Mouse (Mus musculus): ENCODE results near the gene Scfd1.
A peak's percentile ranks its signal among the peaks of the same experiment; 100 is the strongest.

Scfd1 gene

DNA sequence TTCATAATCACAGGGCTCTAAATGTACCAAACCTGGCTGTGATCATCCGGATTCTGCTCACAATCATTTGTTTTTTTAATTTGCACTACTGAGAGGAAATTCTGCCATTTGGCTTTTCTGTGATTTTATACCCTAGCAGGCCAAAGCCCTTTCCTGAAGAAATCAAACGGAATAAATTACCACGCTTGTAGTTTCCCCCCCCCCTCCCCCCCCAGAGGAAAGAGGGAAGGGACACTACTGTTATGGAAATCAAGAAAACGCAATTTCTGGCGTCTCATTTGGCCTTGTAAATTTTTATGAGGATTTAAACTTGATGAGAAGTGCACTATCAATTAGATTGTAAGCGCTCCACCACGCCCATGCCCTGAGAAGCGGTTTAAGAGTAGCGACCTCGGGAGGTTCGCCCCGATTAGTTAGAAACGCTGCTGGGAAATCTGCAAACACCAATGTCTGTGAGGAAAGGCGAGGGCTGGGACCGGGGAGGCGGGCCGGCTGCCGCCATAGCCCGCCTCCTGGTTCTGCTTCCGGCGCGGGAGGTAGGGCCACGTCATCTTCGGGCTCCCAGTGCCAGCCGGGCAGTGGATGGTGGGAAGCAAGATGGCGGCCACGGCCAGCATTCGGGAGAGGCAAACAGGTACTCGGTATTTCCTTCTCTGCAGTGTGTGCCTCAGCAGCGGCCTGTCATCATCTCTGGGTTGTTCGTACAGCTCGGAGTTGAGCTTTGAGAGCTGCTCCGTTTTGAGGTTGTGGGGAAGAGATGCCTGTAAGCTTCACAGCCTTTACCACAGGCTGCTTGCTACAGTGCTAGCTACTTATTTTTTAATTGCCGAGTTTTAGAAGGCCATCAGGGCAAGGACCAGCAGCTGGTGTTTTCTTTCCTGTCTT is at the start of gene Scfd1:
Scfd1 (plus strand) TSS at position 508 of the 885 bp plus-strand sequence.
- DNase-seq (ENCODE audit: low spot score), result peak; percentile 85

DNA sequence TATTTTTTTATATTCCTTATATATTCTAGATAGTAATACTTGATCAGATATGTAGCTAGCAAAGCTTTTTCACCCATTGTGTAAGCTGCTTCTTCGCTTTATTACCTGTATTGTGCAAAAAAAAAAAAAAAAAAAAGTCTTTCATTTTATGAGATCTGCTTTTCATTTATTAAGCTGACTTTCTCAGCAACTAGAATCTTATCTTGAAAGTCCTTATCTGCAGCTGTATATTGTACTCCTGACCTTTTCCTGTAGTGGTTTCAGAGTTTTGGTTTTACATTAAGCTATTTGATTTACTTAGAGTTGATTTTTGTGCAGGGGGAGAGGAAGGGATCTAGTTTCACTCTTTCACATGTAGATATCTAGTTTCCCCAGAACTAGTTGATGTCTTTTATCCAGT is 40.3 kb upstream of the Scfd1 start:
- no peak for DNase-seq (ENCODE audit: low spot score)

DNA sequence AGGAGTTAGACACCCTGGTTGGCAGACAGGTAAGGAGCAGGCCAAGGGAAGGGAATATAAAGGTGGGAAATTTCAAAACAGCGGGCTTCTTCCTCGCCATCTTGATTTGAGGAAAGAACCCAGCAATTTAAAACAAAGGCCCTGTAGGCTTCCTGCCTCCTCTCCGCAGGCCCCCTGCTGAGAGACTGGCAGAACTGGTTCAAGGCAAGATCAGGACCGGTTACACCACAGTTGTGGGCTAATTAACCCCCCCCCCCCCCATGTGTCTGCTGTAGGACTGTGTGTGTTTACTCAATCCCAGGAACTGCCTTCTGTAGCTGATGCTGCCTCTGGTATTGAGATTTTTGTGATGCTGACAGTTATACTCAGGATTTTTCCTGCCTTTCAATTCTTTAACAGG is 31.2 kb upstream of the Scfd1 start:
- DNase-seq (ENCODE audit: low spot score), result no peak

DNA sequence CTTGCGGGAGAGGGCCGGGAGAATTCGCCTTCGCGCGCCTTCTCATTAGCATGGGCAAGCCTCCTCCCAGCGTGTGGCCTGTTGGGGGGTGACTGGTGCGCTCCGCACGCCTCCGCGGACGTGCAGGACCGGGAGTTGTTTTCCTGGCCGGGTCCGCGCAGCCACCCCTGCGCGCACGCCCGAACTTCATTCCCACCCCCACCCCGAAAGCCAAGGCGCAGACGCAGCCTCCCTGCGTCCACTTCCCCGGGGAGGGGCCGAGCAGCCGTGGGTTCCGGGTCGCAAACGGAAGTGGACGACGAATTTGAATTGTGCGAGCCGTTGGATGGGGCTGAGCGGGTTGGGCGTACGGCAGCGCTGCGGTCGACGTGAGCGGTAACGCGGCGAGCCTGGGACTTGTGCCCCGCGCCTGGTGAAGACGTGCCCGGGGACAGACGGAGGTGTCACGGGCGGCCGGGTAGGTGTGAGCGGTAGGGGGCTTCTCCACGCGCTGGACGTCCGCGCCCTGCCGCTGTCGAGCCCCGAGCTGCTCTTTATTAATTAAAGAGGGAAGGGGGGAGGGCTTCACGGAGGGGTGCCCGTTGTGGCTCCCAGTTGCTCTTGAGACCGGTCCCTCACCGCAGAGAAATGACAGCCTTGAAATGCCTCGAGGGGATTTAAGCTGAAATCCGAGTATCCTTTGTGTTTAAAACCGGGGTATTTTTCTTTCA is 29.2 kb upstream of the Scfd1 start, which contains the start of gene G2e3:
G2e3 (plus strand) TSS at position 74 of the 710 bp plus-strand sequence.
- DNase-seq (ENCODE audit: low spot score), result peak; percentile 70

DNA sequence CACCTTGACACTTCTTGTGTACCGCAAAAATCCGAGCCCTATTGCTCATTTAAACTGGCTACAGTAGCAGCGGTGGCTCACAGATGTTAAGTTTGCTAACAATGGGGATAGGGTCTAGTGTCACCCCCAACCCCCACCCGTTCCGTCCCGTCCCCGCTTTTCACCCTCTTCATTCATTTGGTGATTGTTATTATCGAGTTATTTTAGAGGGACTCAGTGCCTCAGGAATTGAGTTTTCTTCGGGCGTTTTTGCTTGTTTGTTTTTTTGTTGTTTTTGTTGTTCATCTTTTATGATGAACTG is 28.7 kb upstream of the Scfd1 start:
- DNase-seq (ENCODE audit: low spot score), result peak; percentile 3

DNA sequence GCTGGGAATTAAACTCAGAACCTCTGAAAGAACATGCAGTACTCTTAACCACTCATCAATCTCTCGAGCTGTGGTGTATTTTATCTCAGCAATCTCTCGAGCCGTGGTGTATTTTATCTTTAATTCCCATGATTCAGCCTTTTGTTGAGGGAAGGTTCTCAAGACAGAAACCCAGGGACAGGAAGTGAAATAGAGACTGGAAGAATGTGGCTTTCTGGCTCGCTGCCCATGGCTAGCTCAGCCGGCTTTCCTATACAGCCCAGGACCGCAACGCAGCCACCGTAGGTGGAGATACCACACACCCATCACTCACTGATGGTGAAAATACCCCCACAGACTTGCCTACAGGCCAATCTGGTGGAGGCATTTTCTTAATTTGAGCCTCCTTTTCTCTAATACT is 22.0 kb upstream of the Scfd1 start:
- no peak for DNase-seq (ENCODE audit: low spot score)

DNA sequence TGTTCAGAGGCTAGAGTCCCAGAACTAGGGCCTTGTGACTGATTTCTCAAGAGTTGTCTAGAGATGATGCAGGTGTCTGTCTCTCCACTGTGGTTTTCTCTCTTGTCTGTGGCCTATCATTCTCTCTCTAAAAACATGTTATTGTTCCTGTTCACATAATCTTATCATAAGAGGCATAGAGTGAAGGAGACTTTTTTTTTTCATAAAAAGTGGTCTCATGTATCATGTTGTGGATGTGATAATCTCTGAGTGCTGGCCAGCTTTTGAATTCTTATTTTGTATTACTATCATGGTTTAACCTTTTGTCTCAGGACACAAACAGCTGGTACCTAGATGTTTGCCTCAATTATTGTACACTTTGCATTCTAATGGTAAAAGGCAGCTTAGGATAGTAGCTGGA is 16.0 kb upstream of the Scfd1 start:
- DNase-seq (ENCODE audit: low spot score), result no peak

DNA sequence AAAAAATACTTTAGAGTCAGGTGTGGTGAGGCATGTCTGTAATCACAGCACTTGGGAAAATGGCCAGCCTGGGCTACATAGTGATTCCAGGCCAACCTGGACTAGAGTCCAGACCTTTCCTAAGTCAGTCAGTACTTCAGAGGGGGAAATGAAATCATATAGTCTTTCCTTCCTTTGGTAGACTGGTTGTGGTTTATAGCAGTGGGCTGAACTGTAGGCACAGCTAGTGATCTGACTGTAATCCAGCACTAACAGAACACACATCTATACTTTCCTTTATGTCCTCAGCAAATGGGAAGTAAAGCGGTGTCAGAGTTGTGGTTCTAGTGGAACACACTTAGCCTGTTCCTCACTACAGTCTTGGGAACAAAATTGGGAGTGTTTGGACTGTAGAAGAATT is 14.4 kb upstream of the Scfd1 start:
- DNase-seq (ENCODE audit: low spot score), result no peak

DNA sequence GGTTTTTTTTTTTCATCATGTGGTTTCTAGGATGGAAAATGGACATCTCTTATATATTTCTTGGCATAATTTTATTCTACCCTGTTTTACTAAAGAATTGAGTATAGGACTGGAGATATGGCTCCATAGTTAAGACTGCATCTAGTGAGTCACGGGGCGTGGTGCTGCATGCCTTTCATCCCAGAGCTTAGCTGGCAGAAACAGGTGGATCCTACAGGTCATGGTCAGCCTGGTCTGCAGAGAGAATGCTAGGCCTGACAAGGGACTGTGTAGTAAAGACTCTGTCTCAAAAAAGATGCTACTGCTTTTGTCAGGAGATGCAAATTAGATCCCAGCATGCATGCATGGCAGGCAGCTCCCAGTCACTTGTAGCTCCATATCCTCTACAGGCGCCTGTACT is 8.8 kb upstream of the Scfd1 start:
- DNase-seq (ENCODE audit: low spot score), result no peak

DNA sequence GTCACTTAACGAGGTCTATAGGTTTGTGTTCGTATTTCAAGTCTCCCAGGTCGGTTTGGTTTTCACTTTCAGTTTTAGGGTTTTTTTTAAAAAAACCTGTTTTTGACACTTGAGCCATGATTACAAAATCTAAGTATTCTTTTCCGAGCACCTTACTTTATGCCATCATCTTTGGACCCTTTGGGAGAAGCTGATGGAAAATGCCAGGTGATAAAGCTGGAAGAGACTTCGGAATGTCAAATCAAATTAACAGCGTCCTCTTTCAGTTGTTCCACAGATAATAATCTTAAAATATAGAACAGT is 529 bp downstream of the Scfd1 start:
- no peak for DNase-seq (ENCODE audit: low spot score)

DNA sequence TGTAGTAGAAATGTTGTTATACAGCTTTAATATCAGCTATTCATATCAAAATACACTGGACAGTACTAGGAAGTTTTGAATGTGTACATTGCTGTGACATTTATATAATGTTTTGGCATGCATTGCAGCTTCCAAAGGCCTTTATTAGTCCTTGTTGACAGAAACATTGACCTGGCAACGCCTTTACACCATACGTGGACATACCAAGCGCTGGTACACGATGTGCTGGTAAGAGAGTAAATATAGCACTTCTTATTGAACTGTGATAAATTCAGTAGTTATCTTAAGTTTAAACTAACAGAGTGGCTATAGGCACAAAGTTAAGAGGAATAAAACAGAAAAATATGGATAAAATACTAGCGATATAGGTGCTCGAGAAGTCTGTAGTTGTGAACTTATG is 22.6 kb downstream of the Scfd1 start:
- DNase-seq (ENCODE audit: low spot score), result no peak

DNA sequence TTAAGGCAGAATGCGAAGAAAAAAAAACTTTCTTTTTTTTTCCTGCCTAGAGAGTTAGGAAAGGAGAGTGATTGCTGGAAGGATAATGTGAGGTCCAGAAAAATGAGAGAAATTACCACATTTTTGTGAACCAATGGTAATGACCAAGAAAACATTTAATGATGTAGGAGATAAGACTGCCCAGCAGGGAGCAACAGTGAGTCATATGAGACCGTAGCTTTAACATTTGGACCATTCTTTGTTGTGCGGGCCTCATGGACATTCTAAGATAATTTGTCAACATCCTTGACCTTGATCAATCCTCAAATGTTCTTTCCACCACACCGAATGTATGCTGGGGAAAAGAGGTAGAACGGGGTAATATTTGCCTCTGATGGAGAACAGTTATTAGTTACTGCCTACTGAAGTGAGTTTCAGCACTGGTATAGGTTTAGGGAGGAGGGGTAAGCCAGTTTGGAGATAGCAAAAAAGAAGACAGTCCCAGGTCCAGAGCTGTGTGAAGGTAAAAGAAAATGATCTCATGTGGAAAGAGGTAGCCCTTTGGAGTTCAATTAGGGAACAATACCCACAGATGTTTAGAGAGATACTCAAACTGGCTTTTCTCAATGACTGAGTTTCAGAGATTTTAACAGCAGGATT is 24.9 kb downstream of the Scfd1 start:
- no peak for DNase-seq (ENCODE audit: low spot score)

DNA sequence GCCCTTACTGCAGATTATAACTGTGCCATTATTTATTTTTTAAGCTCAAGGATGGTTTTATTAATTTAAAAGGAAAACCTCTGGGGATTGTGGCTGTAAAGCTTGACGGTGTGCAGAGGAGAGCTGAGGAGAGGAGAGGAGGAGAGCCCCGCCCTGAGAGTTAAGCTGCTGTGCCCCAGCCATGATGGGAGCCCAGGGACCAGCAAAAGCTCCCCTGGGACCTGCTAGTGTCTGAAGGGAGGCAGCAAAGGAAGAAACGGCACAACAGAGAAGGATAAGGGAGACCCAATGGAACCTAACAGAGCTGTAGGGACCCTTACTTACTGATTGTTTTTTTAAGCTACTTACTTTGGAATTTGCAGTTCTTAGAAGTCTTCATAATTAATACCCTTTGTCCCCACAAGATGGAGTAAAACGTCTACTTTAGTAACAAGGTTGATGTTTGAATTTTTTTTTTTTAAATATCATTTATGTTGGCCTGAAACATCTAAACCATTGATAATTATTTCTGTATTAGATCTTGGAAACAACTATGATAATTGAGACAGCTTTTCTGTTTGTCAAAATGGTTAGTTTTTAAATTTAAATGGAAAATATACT is 26.8 kb downstream of the Scfd1 start:
- DNase-seq (ENCODE audit: low spot score), result no peak

DNA sequence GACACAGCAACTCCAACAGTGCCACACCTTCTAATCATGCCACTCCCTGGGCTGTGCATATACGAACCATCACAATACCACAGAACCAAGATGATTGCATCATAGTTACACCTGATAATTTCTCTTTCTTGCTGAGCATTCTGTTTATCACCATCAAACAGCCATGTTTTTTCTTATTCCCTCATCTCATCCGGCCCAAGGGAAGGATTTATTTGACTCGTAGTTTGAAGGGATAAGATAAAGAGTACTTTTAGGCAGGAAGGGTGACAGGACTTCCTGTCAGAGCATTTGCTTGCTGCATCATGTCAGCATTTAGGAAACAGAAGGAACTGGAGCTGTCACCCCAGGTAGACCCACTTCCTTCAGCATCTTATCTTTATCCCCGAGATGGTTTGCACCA is 34.1 kb downstream of the Scfd1 start:
- DNase-seq (ENCODE audit: low spot score), result no peak

DNA sequence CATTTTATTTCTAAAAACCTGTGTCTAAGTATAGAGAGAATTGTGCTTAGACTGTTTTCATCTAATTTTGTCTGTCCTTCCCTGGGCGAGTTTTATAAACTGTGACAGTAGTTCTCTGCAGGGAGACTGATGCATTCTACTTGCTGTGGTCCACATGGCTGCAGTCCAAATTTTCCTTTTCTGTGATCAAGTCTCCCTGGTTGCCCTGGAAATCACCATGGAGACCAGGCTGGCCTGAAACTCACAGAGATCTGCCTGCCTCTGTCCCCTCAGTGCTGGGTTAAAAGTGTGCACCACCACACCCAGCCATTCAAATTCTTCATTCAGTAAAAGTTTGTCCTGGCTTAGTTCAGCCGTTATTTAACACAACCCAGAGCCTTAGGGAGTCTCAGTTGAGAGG is 60.2 kb downstream of the Scfd1 start:
- DNase-seq (ENCODE audit: low spot score), result no peak

DNA sequence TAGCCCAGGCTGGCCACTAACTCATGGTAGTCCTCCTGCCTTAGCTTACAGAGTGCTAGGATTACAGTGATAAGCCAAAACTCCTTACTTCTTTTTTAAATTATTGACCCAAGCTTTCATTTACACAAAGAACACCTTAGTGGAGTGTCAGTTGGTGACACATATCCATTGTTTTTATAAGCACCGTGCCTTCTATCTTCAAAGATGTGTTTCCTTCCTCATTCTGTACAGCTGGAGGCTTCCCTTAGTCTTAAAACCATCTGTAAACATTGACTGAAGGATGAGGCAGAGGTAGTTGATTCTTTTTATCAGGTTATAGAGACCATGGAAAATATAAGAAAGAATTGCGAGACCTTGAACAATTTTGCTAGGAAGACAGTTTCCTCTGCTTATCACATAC is 61.0 kb downstream of the Scfd1 start:
- no peak for DNase-seq (ENCODE audit: low spot score)

DNA sequence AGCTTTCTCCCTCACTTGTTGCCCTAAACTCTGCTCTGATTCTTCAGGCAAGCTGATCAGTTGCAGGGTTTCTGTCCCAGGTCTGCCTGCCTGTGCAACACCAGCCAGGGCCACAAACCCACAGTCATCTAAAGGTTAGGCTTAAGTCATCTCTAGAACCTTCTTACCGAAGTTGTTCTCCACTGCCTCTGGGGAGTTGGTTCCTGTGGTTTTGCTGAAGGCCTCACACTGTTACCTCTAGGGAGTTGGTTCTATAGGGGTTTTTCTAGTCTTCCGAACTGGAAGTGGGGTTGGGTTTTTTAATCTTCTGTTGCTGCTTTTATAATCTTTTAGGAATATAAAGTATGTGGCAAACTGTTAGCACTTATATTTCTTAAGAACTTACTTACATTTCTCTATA is 72.0 kb downstream of the Scfd1 start:
- no peak for DNase-seq (ENCODE audit: low spot score)

DNA sequence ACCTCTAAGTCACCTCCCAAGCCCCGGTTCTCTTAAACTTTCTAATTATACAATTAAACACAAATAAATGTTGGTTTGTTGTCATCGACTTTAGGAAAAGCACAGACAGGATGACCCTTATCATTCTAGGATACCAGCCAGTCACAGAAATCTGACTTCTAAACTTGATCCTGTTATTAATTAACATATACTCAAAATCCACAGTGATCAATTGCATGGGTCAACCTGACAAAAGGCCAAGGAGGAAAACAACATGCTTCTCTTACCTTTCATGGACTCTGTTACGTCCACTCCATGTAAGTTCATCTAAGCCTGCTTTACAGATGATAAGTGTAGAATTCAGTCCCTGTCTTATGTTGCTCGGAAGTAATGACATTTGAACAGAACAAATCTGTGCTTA is 93.6 kb downstream of the Scfd1 start:
- DNase-seq (ENCODE audit: low spot score), result no peak

DNA sequence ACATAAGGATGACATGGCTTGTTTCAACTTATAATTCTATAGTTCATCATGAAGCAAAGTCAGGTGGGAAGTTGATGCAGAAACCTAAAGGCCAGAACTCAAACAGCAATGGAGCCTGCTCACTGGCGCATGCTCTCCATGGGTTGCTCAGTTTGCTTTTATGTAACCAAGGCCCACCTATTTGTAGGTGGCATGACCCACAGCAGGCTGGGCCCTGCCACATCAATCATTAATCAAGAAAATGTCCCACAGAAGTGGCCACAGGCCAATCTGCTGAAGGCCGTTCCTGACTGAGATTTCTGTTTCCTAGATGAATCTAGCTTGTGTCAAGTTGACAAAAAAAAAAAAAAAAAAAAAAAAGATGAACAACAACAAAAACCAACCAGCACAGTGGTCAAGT is 103.9 kb downstream of the Scfd1 start:
- DNase-seq (ENCODE audit: low spot score), result no peak

DNA sequence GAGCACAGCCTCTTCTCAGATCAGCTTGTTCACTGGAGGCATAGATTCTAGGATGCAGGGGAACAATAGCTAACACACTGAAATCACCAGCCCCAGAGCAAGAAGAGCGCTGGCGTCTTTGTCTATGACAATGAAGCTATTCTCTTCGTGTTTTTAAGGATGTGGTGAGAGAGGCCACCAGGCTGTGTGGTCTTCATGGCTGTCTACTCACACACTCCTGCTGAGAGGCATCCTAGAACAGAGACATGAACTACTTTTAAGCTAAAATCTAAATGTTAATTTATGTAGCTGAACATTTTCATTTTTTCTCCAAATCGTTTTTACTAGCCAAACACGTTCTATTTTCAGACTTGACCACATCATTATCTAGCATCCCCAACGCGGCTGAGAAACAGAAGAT is 114.7 kb downstream of the Scfd1 start:
- no peak for DNase-seq (ENCODE audit: low spot score)

DNA sequence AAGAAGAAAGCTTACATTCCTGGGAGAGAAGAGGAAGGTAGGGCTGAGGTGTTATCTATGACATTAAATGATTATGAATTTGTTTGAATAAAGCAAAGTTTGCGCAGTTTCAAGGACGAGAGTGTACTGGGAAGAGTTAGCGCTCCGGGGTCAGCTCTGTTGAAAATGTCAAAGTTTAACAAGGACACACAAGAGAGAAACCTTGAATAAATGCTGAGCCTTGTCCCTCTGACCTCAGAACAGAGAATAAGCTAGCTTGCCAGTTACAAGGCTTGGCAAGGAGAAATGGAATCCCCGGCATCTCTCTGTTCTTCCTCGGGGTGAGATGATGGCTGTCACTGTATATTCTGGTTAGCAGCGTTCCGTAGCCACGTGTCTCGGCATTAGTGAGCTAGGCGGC is 116.2 kb downstream of the Scfd1 start:
- DNase-seq (ENCODE audit: low spot score), result no peak

DNA sequence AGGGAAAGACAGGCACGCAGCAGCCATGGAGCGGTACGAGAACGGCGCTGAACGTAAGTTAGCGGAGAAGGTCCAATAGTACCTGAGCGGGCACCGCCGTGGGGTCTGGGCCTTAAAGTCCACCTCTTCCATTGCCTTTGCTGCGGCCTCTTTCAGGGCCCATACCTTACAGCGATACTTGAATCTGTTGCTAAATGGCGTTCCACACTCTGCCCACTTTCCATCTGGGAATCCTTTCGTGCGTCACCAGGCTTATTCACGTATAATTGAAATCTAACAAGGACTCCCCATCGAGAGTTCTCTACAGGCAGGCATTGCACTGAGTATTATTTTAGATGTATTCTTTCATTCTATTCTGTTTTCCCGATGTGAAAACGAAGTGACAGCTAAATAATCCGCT is 117.3 kb downstream of the Scfd1 start:
- no peak for DNase-seq (ENCODE audit: low spot score)
